Mouse (Mus musculus) small intestine, adult 2 months (tissue): Measurements from ENCODE around the gene Herpud2.

Experiments used
- CTCF ChIP-seq: fragments of 200-500 bp; IDR thresholded peaks from 2 replicates; pipeline ENCODE4 v1.5.1; 2012; ENCODE audit warnings: low read depth, mild to moderate bottlenecking, control low read depth, inconsistent platforms, low read length, moderate library complexity, mixed read lengths; ENCODE audit not compliant: insufficient replicate concordance, insufficient read length; ENCODE audit errors: extremely low read depth
- POLR2A ChIP-seq: fragments of 200-500 bp; IDR thresholded peaks from 2 replicates; pipeline ENCODE4 v1.6.1; 2012; ENCODE audit warnings: low read depth, mild to moderate bottlenecking, control low read depth, inconsistent platforms, low read length, moderate library complexity

DNA sequence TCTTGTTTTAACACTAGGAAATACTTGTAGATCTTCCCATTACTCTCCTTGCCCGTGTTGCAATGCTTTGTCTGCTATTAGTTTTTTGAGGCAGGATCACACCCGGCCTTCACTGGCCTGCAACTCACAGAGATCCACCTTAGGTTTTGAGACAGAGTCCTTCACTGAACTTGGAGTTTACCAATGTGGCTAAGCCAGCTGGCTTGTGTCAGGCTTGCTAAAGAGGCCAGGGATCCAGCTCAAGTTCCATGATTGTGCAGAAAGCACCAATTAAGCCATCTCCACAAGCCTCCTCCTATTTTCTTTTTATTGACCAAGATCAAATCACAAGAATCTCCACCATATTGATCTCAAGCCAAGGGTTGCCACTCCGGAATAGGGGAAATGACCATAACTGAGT, 26.4 kb upstream of the Herpud2 start:
- TF ChIP-seq CTCF (no peak), POLR2A (no peak)
